Mouse (Mus musculus) heart, embryonic 13.5 days (tissue): Measurements from ENCODE around the gene Gja3. TPM values are rescaled to one million over a fixed set of nuclear protein-coding genes. Genes with fewer than 3 reads are reported as not detected.

ENCODE experiments used
- ATAC-seq: fragments of 200-750 bp; cut with Nextera tagmentation; 2 replicates; pipeline ENCODE4 v1.8.0; 2017; ENCODE audit warnings: moderate TSS enrichment; ENCODE audit not compliant: insufficient number of reproducible peaks, low FRiP score, low TSS enrichment; ENCODE audit errors: extremely low read depth
- H3K27ac ChIP-seq: fragments of 300-500 bp; sonication (generic); replicated peaks from 2 replicates; pipeline ENCODE4 v1.5.1; 2015; ENCODE audit warnings: moderate library complexity, mild to moderate bottlenecking, inconsistent platforms
- H3K27me3 ChIP-seq: fragments of 300-500 bp; sonication (generic); replicated peaks from 2 replicates; pipeline ENCODE4 v1.6.1; 2015; ENCODE audit warnings: mild to moderate bottlenecking, inconsistent platforms
- H3K36me3 ChIP-seq: fragments of 300-500 bp; sonication (generic); 2 replicates; pipeline ENCODE4 v1.6.1; 2015; ENCODE audit warnings: mild to moderate bottlenecking, inconsistent platforms
- H3K4me1 ChIP-seq: fragments of 300-500 bp; sonication (generic); 2 replicates; pipeline ENCODE4 v1.6.1; 2015; ENCODE audit warnings: inconsistent platforms
- H3K4me2 ChIP-seq: fragments of 300-500 bp; sonication (generic); 2 replicates; pipeline ENCODE4 v1.6.1; 2015; ENCODE audit warnings: inconsistent platforms, mild to moderate bottlenecking, moderate library complexity
- H3K4me3 ChIP-seq: fragments of 300-500 bp; sonication (generic); 2 replicates; pipeline ENCODE4 v1.5.1; 2015; ENCODE audit warnings: moderate library complexity, mild to moderate bottlenecking, inconsistent platforms
- H3K9ac ChIP-seq: fragments of 300-500 bp; sonication (generic); 2 replicates; pipeline ENCODE4 v1.6.1; 2015; ENCODE audit warnings: inconsistent platforms, mild to moderate bottlenecking, moderate library complexity
- H3K9me3 ChIP-seq: fragments of 300-500 bp; sonication (generic); 2 replicates; pipeline ENCODE4 v1.6.1; 2016; ENCODE audit warnings: inconsistent platforms
- WGBS: fragments of 180-500 bp; shearing (Covaris S2); methylation state at CpG from one replicate; pipeline ENCODE4 v1.1.7; 2015; ENCODE audit warnings: mixed read lengths; 5-methylcytosine and 5-hydroxymethylcytosine counted together
- polyA plus RNA-seq: library from polyadenylated mRNA; unstranded; fragments of >200 nt; fragmentation: Nextera tagmentation; extraction: Ambion mirVana; gene quantifications from 2 replicates; pipeline ENCODE4 v1.2.1, GENCODE M21; 2015

Gja3 gene
- 19.9 and 23.8 TPM in 2 replicates for polyA plus RNA-seq

DNA sequence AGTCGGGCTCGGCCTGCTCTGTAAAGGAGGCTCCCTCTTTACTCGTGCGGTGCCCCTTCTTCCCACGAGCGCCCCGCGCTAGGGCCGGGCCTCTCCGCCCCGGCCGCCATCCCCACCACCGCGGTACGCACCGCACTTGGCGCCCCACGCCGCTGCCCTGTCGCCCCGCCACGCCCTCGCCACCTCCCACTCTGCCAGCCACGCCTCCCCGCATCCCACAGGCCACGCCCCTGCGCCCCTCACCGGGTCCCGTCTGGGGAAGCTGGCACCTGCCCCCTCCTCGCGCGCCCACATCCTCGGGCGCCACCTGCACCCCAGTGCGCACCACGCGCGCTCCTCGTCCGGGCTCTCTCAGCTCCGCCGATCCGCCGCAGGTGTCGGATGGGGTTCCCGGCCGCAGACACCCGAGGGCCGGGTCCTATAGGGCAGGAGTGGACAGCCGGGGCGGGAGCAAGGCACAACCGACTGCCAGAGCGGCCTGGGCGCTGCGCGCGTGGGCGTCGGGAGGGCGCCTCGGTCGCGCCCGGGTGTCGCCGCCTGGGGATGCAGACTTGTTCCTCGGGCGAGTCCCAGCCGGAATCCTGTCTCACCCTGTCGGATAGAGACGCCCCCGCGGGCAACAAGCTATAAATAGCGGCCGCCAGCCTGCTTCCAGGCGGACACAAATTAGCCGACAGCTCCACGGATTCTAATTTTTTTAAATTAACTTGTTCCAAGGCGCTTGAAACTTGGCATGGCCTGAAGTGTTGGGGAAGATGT lies at the start of gene Gja3:
Gja3 (minus strand) TSS at position 538 of the 759 bp plus-strand sequence.
- Histone ChIP-seq H3K9ac (peak within 1 kb of the TSS; percentile 82), H3K27ac (peak within 1 kb of the TSS; percentile 66)

DNA sequence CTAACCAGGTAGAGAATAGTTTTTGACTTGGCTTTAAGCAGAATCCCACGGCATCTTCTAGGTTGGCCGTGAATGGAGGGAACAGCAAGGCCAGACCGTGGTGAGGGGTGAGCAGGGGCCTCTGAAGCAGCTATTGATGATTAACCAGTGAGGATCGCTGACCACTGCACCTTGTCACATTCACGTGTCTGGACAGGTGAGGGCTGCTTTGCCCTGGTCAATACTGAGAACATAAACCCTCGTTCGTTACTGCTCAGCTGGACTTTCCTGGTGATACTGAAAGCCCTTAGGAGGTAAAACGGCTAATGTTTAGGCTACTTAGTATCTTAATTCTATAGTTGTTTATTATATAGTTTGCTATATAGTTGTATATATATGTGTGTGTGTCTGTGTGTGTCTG lies 49.2 kb upstream of the Gja3 start:
- Histone ChIP-seq H3K4me1 (peaks cover 17% of the 10 kb centered on the region), H3K9me3 (no peaks in the 10 kb centered on the region), H3K9ac (no peak overlapping the region), H3K36me3 (no peaks in the 10 kb centered on the region), H3K27me3 (peaks cover 91% of the 10 kb centered on the region), H3K27ac (no peak overlapping the region), H3K4me2 (no peak overlapping the region), H3K4me3 (no peak overlapping the region)
- no peak for ATAC-seq
- 67% methylated on average over 8 of the region's 8 CpGs for WGBS

More for the DNA sequence above, at the start of gene Gja3:
- Histone ChIP-seq H3K36me3 (no peaks in the 10 kb centered on the region), H3K4me1 (peaks cover 28% of the 10 kb centered on the region), H3K4me2 (peak within 1 kb of the TSS; percentile 88), H3K27me3 (peaks cover 55% of the 10 kb centered on the region), H3K4me3 (peak within 1 kb of the TSS; percentile 78), H3K9me3 (no peaks in the 10 kb centered on the region)
- under 1% methylated on average over 79 of the region's 79 CpGs for WGBS
- peak; percentile 60 for ATAC-seq

DNA sequence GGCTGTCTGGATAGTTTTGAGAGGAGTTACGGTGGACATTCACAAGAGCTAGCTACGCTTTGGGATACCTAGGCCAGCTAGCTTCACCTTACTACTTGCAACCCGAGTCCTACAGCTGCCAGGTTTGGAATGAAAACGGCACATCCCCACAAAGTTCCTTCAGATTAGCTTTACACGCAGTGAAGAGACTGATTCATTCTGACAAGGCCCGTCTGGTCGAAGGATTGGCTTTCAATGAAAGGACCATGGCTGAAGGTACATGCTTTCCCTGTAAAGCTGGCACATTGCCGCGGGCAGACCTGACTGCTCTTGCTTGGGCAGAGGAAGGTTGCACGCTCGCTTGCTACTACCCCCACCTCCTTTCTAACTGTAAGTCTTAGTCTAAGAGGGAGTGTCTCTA lies 47.8 kb upstream of the Gja3 start:
- WGBS, result 48% methylated on average over 11 of the region's 11 CpGs
- no peak overlapping the region for H3K4me2 ChIP-seq
- no peaks in the 10 kb centered on the region for H3K36me3 ChIP-seq
- peaks cover 88% of the 10 kb centered on the region for H3K27me3 ChIP-seq
- no peak overlapping the region for H3K4me3 ChIP-seq
- no peak overlapping the region for H3K27ac ChIP-seq
- no peak overlapping the region for H3K9ac ChIP-seq
- no peak for ATAC-seq
- no peaks in the 10 kb centered on the region for H3K9me3 ChIP-seq
- peaks cover 17% of the 10 kb centered on the region for H3K4me1 ChIP-seq

DNA sequence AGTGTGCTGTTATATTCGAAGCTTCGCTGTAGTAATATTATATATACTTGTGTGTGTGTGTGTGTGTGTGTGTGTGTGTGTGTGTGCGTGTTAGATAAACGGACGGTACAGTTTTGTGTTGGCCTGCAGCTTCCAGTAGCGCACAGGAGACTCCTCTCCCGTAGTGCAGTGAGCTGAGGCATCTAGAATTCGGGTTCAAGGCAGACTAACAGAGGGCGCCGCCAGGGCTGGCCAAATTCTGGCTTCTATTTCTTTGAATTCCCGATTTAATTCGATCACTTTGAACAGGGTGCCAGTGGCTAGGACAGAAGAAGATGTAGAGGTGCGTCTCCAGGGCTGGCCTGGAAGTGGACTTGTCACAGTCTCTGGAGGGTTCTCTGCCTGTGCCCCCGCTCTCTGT lies 47.2 kb upstream of the Gja3 start:
- peak overlapping the region; percentile 98 for H3K4me2 ChIP-seq
- H3K36me3 ChIP-seq, result no peaks in the 10 kb centered on the region
- H3K27ac ChIP-seq, result no peak overlapping the region
- no peak for ATAC-seq
- 10% methylated on average over 14 of the region's 14 CpGs for WGBS
- H3K9ac ChIP-seq, result no peak overlapping the region
- peak overlapping the region; percentile 71 for H3K4me3 ChIP-seq
- peaks cover 17% of the 10 kb centered on the region for H3K4me1 ChIP-seq
- H3K9me3 ChIP-seq, result no peaks in the 10 kb centered on the region
- peaks cover 88% of the 10 kb centered on the region for H3K27me3 ChIP-seq

DNA sequence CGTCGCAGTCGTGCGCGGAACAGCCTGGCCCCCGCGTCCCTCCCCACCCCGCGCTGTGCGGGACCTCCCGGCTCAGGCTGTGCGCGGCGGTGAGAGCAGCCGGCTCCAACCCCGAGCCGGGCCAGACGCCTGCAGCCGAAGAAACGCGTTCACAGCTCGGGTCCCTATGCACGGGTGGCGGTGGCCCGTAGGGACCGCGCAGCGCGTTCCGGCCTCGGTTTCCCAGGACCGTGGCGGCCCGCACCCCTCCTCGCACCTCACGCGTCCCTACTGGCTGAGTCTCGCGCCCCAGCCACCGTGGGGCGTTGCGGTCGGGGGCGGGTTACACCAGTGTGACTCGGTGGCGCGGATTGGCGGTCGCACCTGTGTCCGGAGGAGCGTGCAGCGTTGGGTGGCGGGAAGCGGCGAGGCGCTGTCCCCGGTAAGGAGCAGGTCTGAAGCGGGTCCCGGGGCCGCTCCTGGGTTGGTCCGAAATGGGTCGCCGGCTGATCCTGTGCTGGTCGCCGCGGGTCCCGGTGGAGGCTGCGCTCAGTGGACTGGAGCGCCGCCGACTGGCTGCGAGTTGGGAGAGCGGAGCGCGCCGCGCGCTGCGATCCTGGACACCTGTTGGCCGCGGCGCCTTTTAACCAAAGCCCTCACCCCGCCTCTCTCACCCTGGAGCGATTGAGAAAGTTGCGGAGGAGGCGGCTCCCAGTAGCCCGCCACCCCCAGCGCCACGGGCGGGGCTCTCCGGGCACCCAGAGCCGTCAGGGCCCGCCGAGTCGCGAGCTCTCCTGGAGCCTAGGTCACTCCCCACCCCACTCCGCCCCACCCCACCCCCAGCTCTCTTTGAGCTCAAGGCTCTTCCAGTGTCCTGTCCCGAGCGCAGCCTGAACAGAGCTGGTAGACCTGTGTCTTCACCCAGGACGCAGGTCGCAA lies 46.5 kb upstream of the Gja3 start, which contains the start of gene Gjb2:
Gjb2 (minus strand) TSS at position 597 of the 918 bp plus-strand sequence.
- peak; percentile 37 for ATAC-seq
- Histone ChIP-seq H3K9me3 (no peaks in the 10 kb centered on the region), H3K27me3 (peaks cover 84% of the 10 kb centered on the region), H3K4me2 (peak within 1 kb of the TSS; percentile 98), H3K36me3 (no peaks in the 10 kb centered on the region), H3K9ac (peak within 1 kb of the TSS; percentile 76), H3K4me1 (peaks cover 17% of the 10 kb centered on the region), H3K27ac (no peak within 1 kb of the TSS), H3K4me3 (peak within 1 kb of the TSS; percentile 71)
- under 1% methylated on average over 101 of the region's 101 CpGs for WGBS

DNA sequence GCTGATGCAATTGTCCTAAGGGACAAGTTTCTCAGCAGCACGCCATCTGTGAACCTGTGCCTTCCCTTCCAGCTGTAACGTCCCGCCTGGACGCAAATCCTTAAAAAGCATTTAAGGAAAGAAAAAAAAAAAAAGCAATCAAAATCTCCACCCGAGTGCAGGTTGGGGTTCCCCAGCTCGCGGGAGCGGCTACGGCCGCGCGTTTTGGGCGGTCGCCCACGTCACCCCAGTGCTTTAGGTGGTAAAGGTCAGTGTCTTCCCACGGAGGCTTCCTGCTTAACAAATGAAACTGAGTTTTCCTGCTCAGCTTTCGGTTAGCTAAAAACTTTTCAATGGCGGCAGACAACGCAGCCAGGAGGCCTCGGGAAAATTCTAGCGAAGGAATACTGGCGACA lies 45.8 kb upstream of the Gja3 start:
- Histone ChIP-seq H3K9ac (peak overlapping the region; percentile 76), H3K27me3 (peaks cover 84% of the 10 kb centered on the region), H3K27ac (no peak overlapping the region), H3K4me2 (peak overlapping the region; percentile 98), H3K9me3 (no peaks in the 10 kb centered on the region), H3K36me3 (no peaks in the 10 kb centered on the region), H3K4me3 (peak overlapping the region; percentile 71), H3K4me1 (peaks cover 17% of the 10 kb centered on the region)
- no peak for ATAC-seq
- WGBS, result 3% methylated on average over 22 of the region's 22 CpGs

DNA sequence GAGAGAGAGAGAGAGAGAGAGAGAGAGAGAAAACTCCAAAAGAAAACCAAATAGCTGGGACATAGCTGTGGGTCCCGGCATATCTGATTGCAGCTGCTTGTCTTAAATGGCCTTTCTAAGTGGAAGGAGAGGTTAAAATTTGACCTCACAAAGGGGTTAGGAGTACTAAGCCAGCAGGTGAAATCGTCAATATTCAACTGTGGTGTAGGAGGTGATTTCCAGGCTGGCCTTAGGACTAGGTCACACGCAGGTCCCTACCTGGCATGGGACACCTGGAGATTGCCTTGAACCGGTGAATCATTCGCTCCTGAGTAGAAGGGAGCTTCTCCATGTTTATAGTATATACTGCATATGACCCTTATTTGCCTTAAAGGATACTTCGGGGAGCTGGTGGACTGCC lies 45.2 kb upstream of the Gja3 start:
- Histone ChIP-seq H3K4me3 (peak overlapping the region; percentile 71; the same call in 1 of the 2 replicates), H3K4me2 (peak overlapping the region; percentile 98), H3K27ac (no peak overlapping the region), H3K4me1 (peaks cover 17% of the 10 kb centered on the region), H3K9me3 (no peaks in the 10 kb centered on the region), H3K27me3 (peaks cover 81% of the 10 kb centered on the region), H3K36me3 (no peaks in the 10 kb centered on the region), H3K9ac (no peak overlapping the region)
- ATAC-seq, result no peak
- WGBS, result 56% methylated on average over 6 of the region's 6 CpGs

DNA sequence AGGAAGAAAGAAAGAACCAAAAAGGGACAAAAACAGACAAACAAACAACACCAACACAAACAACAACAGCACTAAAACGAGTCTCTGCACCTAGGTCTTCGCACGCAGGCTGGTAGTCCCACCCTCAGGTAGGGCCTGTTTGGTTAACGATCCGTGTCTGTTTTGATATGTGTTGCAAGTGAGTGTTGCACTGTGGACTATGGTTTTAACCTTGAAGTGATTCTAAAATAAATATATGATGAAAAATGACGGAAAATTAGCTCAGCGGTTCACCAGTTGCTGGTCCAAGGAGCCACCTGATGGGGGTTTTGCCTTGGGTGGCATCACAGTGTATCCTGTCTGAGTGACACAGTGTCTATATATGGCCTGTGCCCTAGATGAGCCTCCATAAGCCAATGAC lies 43.7 kb upstream of the Gja3 start:
- Histone ChIP-seq H3K27ac (no peak overlapping the region), H3K4me1 (peaks cover 17% of the 10 kb centered on the region), H3K9me3 (no peaks in the 10 kb centered on the region), H3K27me3 (peaks cover 66% of the 10 kb centered on the region), H3K4me3 (no peak overlapping the region), H3K4me2 (no peak overlapping the region), H3K9ac (no peak overlapping the region), H3K36me3 (no peaks in the 10 kb centered on the region)
- no peak for ATAC-seq
- WGBS, result 85% methylated on average over 7 of the region's 7 CpGs

DNA sequence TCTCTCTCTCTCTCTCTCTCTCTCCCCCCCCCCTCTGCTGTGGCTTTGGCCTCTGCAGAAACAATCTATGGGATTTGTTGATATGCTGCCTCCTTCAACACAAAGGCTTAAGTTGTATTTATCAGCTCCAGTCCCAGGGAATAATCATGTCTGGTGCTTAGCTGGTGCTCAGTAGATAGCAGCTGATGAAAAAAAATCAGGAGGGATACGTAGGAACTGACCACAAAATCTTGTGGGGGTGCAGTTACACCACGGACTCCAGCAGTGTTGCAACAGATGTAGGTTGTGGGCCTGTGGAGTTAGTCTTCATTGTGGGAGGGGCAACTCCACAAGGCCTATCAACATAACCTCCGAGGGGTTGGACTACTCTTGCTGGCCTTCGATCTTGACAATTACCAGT lies 38.0 kb upstream of the Gja3 start:
- H3K27ac ChIP-seq, result no peak overlapping the region
- H3K4me3 ChIP-seq, result no peak overlapping the region
- no peaks in the 10 kb centered on the region for H3K9me3 ChIP-seq
- no peak overlapping the region for H3K4me2 ChIP-seq
- no peak overlapping the region for H3K9ac ChIP-seq
- 43% methylated on average over 4 of the region's 4 CpGs for WGBS
- H3K36me3 ChIP-seq, result no peaks in the 10 kb centered on the region
- no peaks in the 10 kb centered on the region for H3K4me1 ChIP-seq
- H3K27me3 ChIP-seq, result peaks cover 19% of the 10 kb centered on the region
- ATAC-seq, result no peak

DNA sequence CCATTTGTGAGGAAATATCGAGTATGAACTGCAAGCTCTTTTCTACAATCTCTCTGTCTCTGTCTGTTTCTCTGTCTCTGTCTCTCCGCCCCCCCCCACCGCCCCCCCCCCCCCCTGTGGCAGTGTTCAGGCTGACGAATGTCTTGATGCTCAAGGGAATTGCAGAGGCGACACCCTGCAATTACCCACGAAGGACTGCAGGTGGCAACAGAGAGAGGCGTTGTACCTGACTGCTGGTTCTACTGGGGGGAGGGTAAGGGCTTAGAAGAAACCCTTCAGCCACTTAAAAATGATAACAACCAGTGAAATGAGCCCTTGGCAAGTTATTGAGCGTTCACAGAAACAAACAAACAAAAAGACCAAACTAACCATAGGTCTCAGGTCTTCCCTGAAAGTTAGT lies 35.1 kb upstream of the Gja3 start:
- WGBS, result 9% methylated on average over 8 of the region's 8 CpGs
- H3K9me3 ChIP-seq, result no peaks in the 10 kb centered on the region
- no peak overlapping the region for H3K4me3 ChIP-seq
- no peak overlapping the region for H3K9ac ChIP-seq
- ATAC-seq, result no peak
- H3K27me3 ChIP-seq, result peaks cover 8% of the 10 kb centered on the region
- H3K27ac ChIP-seq, result no peak overlapping the region
- no peak overlapping the region for H3K4me2 ChIP-seq
- no peaks in the 10 kb centered on the region for H3K36me3 ChIP-seq
- H3K4me1 ChIP-seq, result no peaks in the 10 kb centered on the region

DNA sequence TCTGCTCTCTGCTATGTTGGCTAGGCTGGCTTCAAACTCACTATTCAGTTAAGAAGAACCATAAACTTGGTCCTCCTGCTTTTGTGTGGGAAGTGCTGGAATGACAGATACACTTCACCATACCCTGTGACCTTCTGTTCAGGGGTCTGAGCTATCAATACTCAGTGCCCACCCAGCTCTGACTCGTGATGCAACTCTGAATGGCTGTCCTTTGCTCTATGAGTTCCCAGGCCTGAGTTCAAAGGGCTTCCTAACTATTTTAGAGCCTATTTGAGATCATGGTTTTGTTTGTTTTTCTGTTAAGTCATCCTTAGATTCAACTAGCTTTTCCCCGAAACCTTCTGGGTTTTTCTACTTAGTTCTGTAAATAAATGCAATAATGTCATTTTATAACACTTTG lies 32.1 kb upstream of the Gja3 start:
- ATAC-seq, result no peak
- Histone ChIP-seq H3K27me3 (0 out of 2 replicates have a peak, but pooled peaks cover 9% of the 10 kb centered on the region), H3K4me1 (peaks cover 7% of the 10 kb centered on the region; the same call in 1 of the 2 replicates), H3K36me3 (no peaks in the 10 kb centered on the region), H3K9me3 (no peaks in the 10 kb centered on the region), H3K9ac (no peak overlapping the region), H3K4me3 (no peak overlapping the region), H3K4me2 (no peak overlapping the region), H3K27ac (no peak overlapping the region)
- WGBS, result 49% methylated on average over 2 of the region's 2 CpGs
